Mouse (Mus musculus): ENCODE results near the gene Fyb. TPM values are rescaled to one million over a fixed set of nuclear protein-coding genes. Genes with fewer than 3 reads are reported as not detected.

Fyb gene
- total RNA-seq (2021) = 1 to 10 TPM; 4.9 to 5.3 TPM

GRCm38 (mm10) chr15:6522653-6523167 lies at the start of gene Fyb:
Fyb (plus strand) TSS chr15:6522853.
- intact Hi-C loops (cut with DNase I) = no loop called here
- DNase-seq = no peak

- intact Hi-C loops (cut with DNase I) = no loop called here
- no peak for DNase-seq
Measured at GRCm38 (mm10) chr15:6483561-6483960, 39.1 kb upstream of the Fyb start.

GRCm38 (mm10) chr15:6492386-6492785 lies 30.3 kb upstream of the Fyb start:
- intact Hi-C loops (cut with DNase I) = no loop called here
- no peak for DNase-seq

GRCm38 (mm10) chr15:6498396-6499070 lies 24.1 kb upstream of the Fyb start:
- no peak for DNase-seq
- intact Hi-C loops (cut with DNase I) = no loop called here

GRCm38 (mm10) chr15:6500787-6501186 lies 21.9 kb upstream of the Fyb start:
- DNase-seq = no peak
- intact Hi-C loops (cut with DNase I) = no loop called here

GRCm38 (mm10) chr15:6517525-6517924 lies 5.1 kb upstream of the Fyb start:
- DNase-seq = no peak
- intact Hi-C loops (cut with DNase I) = no loop called here

GRCm38 (mm10) chr15:6519417-6520255 lies 3.0 kb upstream of the Fyb start:
- DNase-seq = no peak
- intact Hi-C loops (cut with DNase I) = no loop called here

GRCm38 (mm10) chr15:6520505-6521155 lies 2.0 kb upstream of the Fyb start:
- DNase-seq = no peak
- intact Hi-C loops (cut with DNase I) = no loop called here

GRCm38 (mm10) chr15:6524801-6525200 lies 2.1 kb downstream of the Fyb start:
- DNase-seq = no peak
- intact Hi-C loops (cut with DNase I) = no loop called here

- no peak for DNase-seq
Measured at GRCm38 (mm10) chr15:6525386-6525785, 2.7 kb downstream of the Fyb start.

GRCm38 (mm10) chr15:6533858-6534343 lies 11.2 kb downstream of the Fyb start:
- DNase-seq = no peak
- intact Hi-C loops (cut with DNase I) = no loop called here

More at GRCm38 (mm10) chr15:6525386-6525785, 2.7 kb downstream of the Fyb start:
- intact Hi-C loops (cut with DNase I) = no loop called here

GRCm38 (mm10) chr15:6534592-6534991 lies 11.9 kb downstream of the Fyb start:
- intact Hi-C loops (cut with DNase I) = no loop called here
- DNase-seq = no peak

GRCm38 (mm10) chr15:6539639-6540338 lies 17.1 kb downstream of the Fyb start:
- no peak for DNase-seq
- intact Hi-C loops (cut with DNase I) = no loop called here

GRCm38 (mm10) chr15:6548911-6549310 lies 26.3 kb downstream of the Fyb start:
- intact Hi-C loops (cut with DNase I) = no loop called here
- DNase-seq = no peak

- intact Hi-C loops (cut with DNase I) = no loop called here
- DNase-seq = no peak
Measured at GRCm38 (mm10) chr15:6551875-6552274, 29.2 kb downstream of the Fyb start.

- intact Hi-C loops (cut with DNase I) = no loop called here
- no peak for DNase-seq
Measured at GRCm38 (mm10) chr15:6554742-6555141, 32.1 kb downstream of the Fyb start.

GRCm38 (mm10) chr15:6555536-6555935 lies 32.9 kb downstream of the Fyb start:
- intact Hi-C loops (cut with DNase I) = no loop called here
- no peak for DNase-seq

GRCm38 (mm10) chr15:6556272-6556671 lies 33.6 kb downstream of the Fyb start:
- DNase-seq = no peak
- intact Hi-C loops (cut with DNase I) = no loop called here

GRCm38 (mm10) chr15:6556911-6557310 lies 34.3 kb downstream of the Fyb start:
- DNase-seq = no peak
- intact Hi-C loops (cut with DNase I) = no loop called here

- intact Hi-C loops (cut with DNase I) = no loop called here
Measured at GRCm38 (mm10) chr15:6557552-6557951, 34.9 kb downstream of the Fyb start.

GRCm38 (mm10) chr15:6559188-6559587 lies 36.5 kb downstream of the Fyb start:
- no peak for DNase-seq
- intact Hi-C loops (cut with DNase I) = no loop called here

More at GRCm38 (mm10) chr15:6557552-6557951, 34.9 kb downstream of the Fyb start:
- no peak for DNase-seq

All from left cerebral cortex, postnatal 4 days (tissue).